9 mouse cellular contexts compared by ENCODE assay signal in genomic region chr10:68356973-68357372, GRCm38 (mm10).
DNase-seq lines count a peak whose midpoint lies in the region; ATAC-seq and TF ChIP-seq lines count a peak whose summit lies in the region.
"Had no signal": no experiment of that assay in that cellular context is flagged by ENCODE, and none has a peak within 500 bp of the region (broad histone marks: within the 10 kb centered on the region; RNA-seq: fewer than 3 reads in every experiment).

No protein-coding gene starts in this region.

- peak; percentile 50 for TF ChIP-seq CTCF in liver, adult 2 months (IDR thresholded peaks at IDR 0.05; ENCODE audit: low read depth, low read length)

- H3K27me3 ChIP-seq in liver, adult 2 months (ENCODE audit: control insufficient read depth, insufficient read depth, low read length) = no peaks in the 10 kb centered on the region
- H3K27me3 ChIP-seq in liver, embryonic 12.5 days (replicated peaks) = no peaks in the 10 kb centered on the region
- H3K27me3 ChIP-seq in hindbrain, embryonic 14.5 days (ENCODE audit: control insufficient read depth, insufficient read depth, low read length) = no peaks in the 10 kb centered on the region
- H3K27me3 ChIP-seq in hindbrain, embryonic 11.5 days (ENCODE audit: control insufficient read depth, insufficient read depth, low read length) = no peaks in the 10 kb centered on the region
- H3K27me3 ChIP-seq: midbrain, embryonic 12.5 days had no signal

- peak; percentile 60 for DNase-seq in liver, adult 2 months (ENCODE audit: extremely low read depth, low read depth, low spot score)
- peak; percentile 16 for DNase-seq in ES-E14 (ENCODE audit: low read depth, low spot score)
- DNase-seq in embryo, embryonic 11 days = peak; percentile 46
- DNase-seq in kidney, postnatal 36 days = peak; percentile 53 to 68
- DNase-seq in testis, postnatal 14 days (ENCODE audit: low spot score) = peak; percentile 44
- DNase-seq in hindbrain, embryonic 14.5 days (ENCODE audit: low spot score) = no peak
- no peak for DNase-seq in hindbrain, embryonic 11.5 days (ENCODE audit: low spot score)

- no peak for TF ChIP-seq POLR2A in liver, adult 2 months (IDR thresholded peaks at IDR 0.05; ENCODE audit: extremely low read depth, insufficient read depth, low read length)

- H3K27ac ChIP-seq in liver, adult 2 months (replicated peaks; ENCODE audit: insufficient read depth, low read depth, low read length) = no peak overlapping the region
- H3K27ac ChIP-seq in liver, embryonic 12.5 days = no peak overlapping the region
- no peak overlapping the region for H3K27ac ChIP-seq in ES-E14 (ENCODE audit: insufficient read depth, low read depth, low read length, poor library complexity, severe bottlenecking)
- H3K27ac ChIP-seq in hindbrain, embryonic 14.5 days = no peak overlapping the region
- H3K27ac ChIP-seq in hindbrain, embryonic 11.5 days (ENCODE audit: low read depth, low read length) = no peak overlapping the region
- H3K27ac ChIP-seq: midbrain, embryonic 12.5 days had no signal

- WGBS in liver, adult 2 months = 52% methylated on average over 6 of the region's 6 CpGs
- WGBS in liver, embryonic 12.5 days (ENCODE audit: insufficient replicate concordance) = 65% methylated on average over 6 of the region's 6 CpGs
- 82% methylated on average over 6 of the region's 6 CpGs for WGBS in hindbrain, embryonic 14.5 days
- WGBS in hindbrain, embryonic 11.5 days = 72% methylated on average over 6 of the region's 6 CpGs

- H3K9ac ChIP-seq in liver, adult 2 months (ENCODE audit: low read depth, low read length) = no peak overlapping the region
- H3K9ac ChIP-seq in liver, embryonic 12.5 days = no peak overlapping the region
- no peak overlapping the region for H3K9ac ChIP-seq in ES-E14 (ENCODE audit: insufficient read depth, low read depth, low read length, poor library complexity, severe bottlenecking)
- H3K9ac ChIP-seq in hindbrain, embryonic 14.5 days = no peak overlapping the region
- H3K9ac ChIP-seq in hindbrain, embryonic 11.5 days (ENCODE audit: low read depth, low read length) = no peak overlapping the region
- H3K9ac ChIP-seq: midbrain, embryonic 12.5 days had no signal

- no peak for ATAC-seq in liver, embryonic 12.5 days
- no peak for ATAC-seq in hindbrain, embryonic 14.5 days (ENCODE audit: low FRiP score)
- ATAC-seq in hindbrain, embryonic 11.5 days (ENCODE audit: low FRiP score) = no peak

- H3K4me2 ChIP-seq in liver, embryonic 12.5 days = no peak overlapping the region
- no peak overlapping the region for H3K4me2 ChIP-seq in hindbrain, embryonic 14.5 days (replicated peaks)
- H3K4me2 ChIP-seq in hindbrain, embryonic 11.5 days (replicated peaks; ENCODE audit: low read depth, low read length) = no peak overlapping the region
- H3K4me2 ChIP-seq: midbrain, embryonic 12.5 days had no signal

- H3K36me3 ChIP-seq in liver, adult 2 months (ENCODE audit: control insufficient read depth, insufficient read depth, low read length) = no peaks in the 10 kb centered on the region
- no peaks in the 10 kb centered on the region for H3K36me3 ChIP-seq in liver, embryonic 12.5 days
- no peaks in the 10 kb centered on the region for H3K36me3 ChIP-seq in ES-E14 (ENCODE audit: control insufficient read depth, insufficient read depth, low read length, poor library complexity, severe bottlenecking)
- H3K36me3 ChIP-seq in hindbrain, embryonic 14.5 days (replicated peaks; ENCODE audit: control insufficient read depth, insufficient read depth) = no peaks in the 10 kb centered on the region
- no peaks in the 10 kb centered on the region for H3K36me3 ChIP-seq in hindbrain, embryonic 11.5 days (ENCODE audit: control insufficient read depth, insufficient read depth, low read length)
- H3K36me3 ChIP-seq: midbrain, embryonic 12.5 days had no signal

- H3K9me3 ChIP-seq in liver, embryonic 12.5 days (replicated peaks) = no peaks in the 10 kb centered on the region
- no peaks in the 10 kb centered on the region for H3K9me3 ChIP-seq in ES-E14 (ENCODE audit: control insufficient read depth, insufficient read depth, low read depth, low read length)
- no peaks in the 10 kb centered on the region for H3K9me3 ChIP-seq in hindbrain, embryonic 14.5 days (ENCODE audit: control insufficient read depth, low read length)
- H3K9me3 ChIP-seq in hindbrain, embryonic 11.5 days (ENCODE audit: control insufficient read depth, low read length) = no peaks in the 10 kb centered on the region
- H3K9me3 ChIP-seq: midbrain, embryonic 12.5 days had no signal

- no peaks in the 10 kb centered on the region for H3K79me2 ChIP-seq in liver, adult 2 months (ENCODE audit: control insufficient read depth, insufficient read depth, low read length)

- peaks cover 18% of the 10 kb centered on the region for H3K4me1 ChIP-seq in liver, adult 2 months (ENCODE audit: control insufficient read depth, insufficient read depth, low read length)
- H3K4me1 ChIP-seq in liver, embryonic 12.5 days = no peaks in the 10 kb centered on the region
- H3K4me1 ChIP-seq in ES-E14 (ENCODE audit: control insufficient read depth in 2 of 2, insufficient read depth in 2 of 2, low read length in 2 of 2, poor library complexity in 1 of 2) = no peaks in the 10 kb centered on the region
- peaks cover 16% of the 10 kb centered on the region for H3K4me1 ChIP-seq in hindbrain, embryonic 14.5 days (replicated peaks; ENCODE audit: control insufficient read depth, insufficient read depth, low read length)
- H3K4me1 ChIP-seq in hindbrain, embryonic 11.5 days (replicated peaks; ENCODE audit: control insufficient read depth, insufficient read depth, low read length) = no peaks in the 10 kb centered on the region

- H3K4me3 ChIP-seq in liver, adult 2 months (ENCODE audit: insufficient read depth, low read depth, low read length) = no peak overlapping the region
- H3K4me3 ChIP-seq in liver, embryonic 12.5 days = no peak overlapping the region
- no peak overlapping the region; a peak in 1 of 4 replicates for H3K4me3 ChIP-seq in ES-E14 (ENCODE audit: insufficient read depth in 1 of 2, low read depth in 1 of 2, low read length in 2 of 2, poor library complexity in 1 of 2, severe bottlenecking in 1 of 2)
- H3K4me3 ChIP-seq in hindbrain, embryonic 14.5 days (replicated peaks; ENCODE audit: low read length) = no peak overlapping the region
- no peak overlapping the region for H3K4me3 ChIP-seq in hindbrain, embryonic 11.5 days (ENCODE audit: low read depth, low read length)
- H3K4me3 ChIP-seq: midbrain, embryonic 12.5 days had no signal

- in situ Hi-C loops in ES-E14 (cut with MboI; ENCODE audit: low sequenced_read_pairs in 2 of 2, unreplicated experiment in 2 of 2) = no loop called here

TF ChIP-seq in ES-E14, 5 proteins besides CTCF, POLR2A, EP300 and RAD21:
- TF ChIP-seq ZC3H11A (IDR thresholded peaks at IDR 0.05; ENCODE audit: borderline replicate concordance, low read depth, low read length) (no peak), ZNF384 (IDR thresholded peaks at IDR 0.05; ENCODE audit: low read depth, low read length) (no peak), MAFK (IDR thresholded peaks at IDR 0.05; ENCODE audit: insufficient read depth, low read depth, low read length) (no peak), HCFC1 (IDR thresholded peaks at IDR 0.05; ENCODE audit: borderline replicate concordance, insufficient read depth, low read length) (no peak)

Comparison
In these comparisons a context has a peak if more than half of its experiments do, and no peak if none do; other contexts are left out.
1. DNase-seq: peak in liver, adult 2 months (single experiment), ES-E14 (single experiment), embryo, embryonic 11 days (single experiment), kidney, postnatal 36 days (2 of 2) and testis, postnatal 14 days (single experiment); none in hindbrain, embryonic 14.5 days (single experiment) and hindbrain, embryonic 11.5 days (single experiment).